Mouse (Mus musculus) B cell, adult 2 months (primary cell): ENCODE data around the gene Rps6ka4.

Source experiments
- DNase-seq, 2 experiments: peaks; one replicate each; pipeline ENCODE4 v3.0.0; 2022

Rps6ka4 gene

GRCm38 (mm10) chr19:6840475-6841291 lies at the start of gene Rps6ka4:
Rps6ka4 (minus strand) TSS chr19:6840636.
- DNase-seq = peak; percentile 54 to 57

- no peak for DNase-seq
Measured at GRCm38 (mm10) chr19:6877965-6878364, 37.5 kb upstream of the Rps6ka4 start.

- no peak for DNase-seq
Measured at GRCm38 (mm10) chr19:6876799-6877198, 36.4 kb upstream of the Rps6ka4 start.

- no peak for DNase-seq
Measured at GRCm38 (mm10) chr19:6875834-6876233, 35.4 kb upstream of the Rps6ka4 start.

- DNase-seq = no peak
Measured at GRCm38 (mm10) chr19:6874257-6874656, 33.8 kb upstream of the Rps6ka4 start.

GRCm38 (mm10) chr19:6872701-6873100 lies 32.3 kb upstream of the Rps6ka4 start:
- no peak for DNase-seq

- peak; percentile 54 to 63 for DNase-seq
Measured at GRCm38 (mm10) chr19:6871574-6872271, 31.3 kb upstream of the Rps6ka4 start.

GRCm38 (mm10) chr19:6869355-6869754 lies 28.9 kb upstream of the Rps6ka4 start:
- DNase-seq = peak; percentile 68 to 70

GRCm38 (mm10) chr19:6861451-6861850 lies 21.0 kb upstream of the Rps6ka4 start:
- no peak for DNase-seq

- DNase-seq = peak; percentile 73 to 78
Measured at GRCm38 (mm10) chr19:6860706-6861105, 20.3 kb upstream of the Rps6ka4 start.

- no peak for DNase-seq
Measured at GRCm38 (mm10) chr19:6859971-6860370, 19.5 kb upstream of the Rps6ka4 start.

- DNase-seq = no peak
Measured at GRCm38 (mm10) chr19:6859032-6859651, 18.7 kb upstream of the Rps6ka4 start.

- DNase-seq = peak; percentile 89 to 92
Measured at GRCm38 (mm10) chr19:6858031-6858430, 17.6 kb upstream of the Rps6ka4 start, which contains the start of gene Ccdc88b. Ccdc88b (minus strand) TSS chr19:6858211.

GRCm38 (mm10) chr19:6857391-6858005 lies 17.1 kb upstream of the Rps6ka4 start:
- no peak for DNase-seq

GRCm38 (mm10) chr19:6857003-6857360 lies 16.5 kb upstream of the Rps6ka4 start:
- DNase-seq = no peak

- DNase-seq = peak; percentile 61 to 65
Measured at GRCm38 (mm10) chr19:6856281-6857002, 16.0 kb upstream of the Rps6ka4 start.

- no peak for DNase-seq
Measured at GRCm38 (mm10) chr19:6855225-6856031, 15.0 kb upstream of the Rps6ka4 start.

GRCm38 (mm10) chr19:6854658-6855057 lies 14.2 kb upstream of the Rps6ka4 start:
- DNase-seq = no peak

GRCm38 (mm10) chr19:6853903-6854302 lies 13.5 kb upstream of the Rps6ka4 start:
- no peak for DNase-seq

GRCm38 (mm10) chr19:6852393-6853305 lies 12.2 kb upstream of the Rps6ka4 start:
- no peak for DNase-seq
